Mouse (Mus musculus) layer of hippocampus, postnatal 14 days (tissue): Measurements from ENCODE around the gene Pkm. TPM values are rescaled to one million over a fixed set of nuclear protein-coding genes. Genes with fewer than 3 reads are reported as not detected.
A peak's percentile ranks its signal among the peaks of the same experiment; 100 is the strongest.

Experiments
- DNase-seq, 2 experiments: peaks; one replicate each; pipeline ENCODE4 v3.0.0; 2021 to 2022; ENCODE audit warnings: low spot score in 2 of 2, mixed read lengths in 1 of 2
- long read RNA-seq, 2 experiments: library from polyadenylated mRNA; stranded (forward); transcript quantifications; one replicate each; pipeline ENCODE4 v2.0.0; 2021
- total RNA-seq, 2 experiments: library from RNA; stranded (reverse); gene quantifications; 2 replicates each; pipeline ENCODE4 v1.2.3; 2021

The Pkm gene
- total RNA-seq, result 100 to 1,000 TPM; 944 to 962 TPM
- long read RNA-seq, experiment 1, transcript Pkm-202 (11 exons, 2,041 nt), result major isoform, 951 of 1,196 reads
- long read RNA-seq, experiment 1, transcript Pkm-201 (11 exons, 2,432 nt), result minor isoform, 183 of 1,196 reads
- long read RNA-seq, experiment 1, partial matches to known transcripts, result 30 of 1,196 reads
- long read RNA-seq, experiment 1, other reads (novel, unspliced or antisense), result 32 of 1,196 reads
- long read RNA-seq, experiment 2, transcript Pkm-202 (11 exons, 2,041 nt), result major isoform, 1,000 of 1,426 reads
- long read RNA-seq, experiment 2, transcript Pkm-201 (11 exons, 2,432 nt), result minor isoform, 235 of 1,426 reads
- long read RNA-seq, experiment 2, partial matches to known transcripts, result 154 of 1,426 reads
- long read RNA-seq, experiment 2, other reads (novel, unspliced or antisense), result 37 of 1,426 reads

- DNase-seq, result peak; percentile 94 to 98
These were observed at the start of gene Pkm for GRCm38 (mm10) chr9:59655958-59656634. TSS of gene Pkm (plus strand) at chr9:59656368.

GRCm38 (mm10) chr9:59610950-59611349 lies 45.2 kb upstream of the Pkm start:
- DNase-seq, result no peak

GRCm38 (mm10) chr9:59615797-59616196 lies 40.4 kb upstream of the Pkm start:
- DNase-seq, result no peak

GRCm38 (mm10) chr9:59616622-59617306 lies 39.4 kb upstream of the Pkm start, which contains the start of gene Parp6:
TSS of gene Parp6 (plus strand) at chr9:59617284.
- DNase-seq, result peak; percentile 99 to 100

- DNase-seq, result peak in 1 of 2 experiments; percentile 10
These were observed 38.7 kb upstream of the Pkm start for GRCm38 (mm10) chr9:59617307-59617973.

GRCm38 (mm10) chr9:59638372-59638771 lies 17.8 kb upstream of the Pkm start:
- no peak for DNase-seq

GRCm38 (mm10) chr9:59639936-59640335 lies 16.2 kb upstream of the Pkm start:
- no peak for DNase-seq

- DNase-seq, result no peak
These were observed 14.8 kb upstream of the Pkm start for GRCm38 (mm10) chr9:59641320-59641719.

GRCm38 (mm10) chr9:59649911-59650310 lies 6.3 kb upstream of the Pkm start:
- DNase-seq, result no peak

GRCm38 (mm10) chr9:59653371-59653770 lies 2.8 kb upstream of the Pkm start:
- DNase-seq, result no peak

GRCm38 (mm10) chr9:59654450-59654983 lies 1.7 kb upstream of the Pkm start:
- DNase-seq, result no peak

- DNase-seq, result peak; percentile 87 to 92
These were observed 758 bp downstream of the Pkm start for GRCm38 (mm10) chr9:59656635-59657617.

- no peak for DNase-seq
These were observed 2.0 kb downstream of the Pkm start for GRCm38 (mm10) chr9:59658146-59658545.

- DNase-seq, result peak; percentile 74 to 77
These were observed 3.2 kb downstream of the Pkm start for GRCm38 (mm10) chr9:59659036-59660026.

GRCm38 (mm10) chr9:59660421-59660820 lies 4.3 kb downstream of the Pkm start:
- DNase-seq, result peak in 1 of 2 experiments; percentile 64

- DNase-seq, result no peak
These were observed 5.3 kb downstream of the Pkm start for GRCm38 (mm10) chr9:59661298-59661975.

GRCm38 (mm10) chr9:59663226-59663625 lies 7.1 kb downstream of the Pkm start:
- no peak for DNase-seq

GRCm38 (mm10) chr9:59663957-59664356 lies 7.8 kb downstream of the Pkm start:
- DNase-seq, result no peak
